Comparison of ENCODE assay signal across 7 mouse cellular contexts in genomic region chr1:120155325-120155724, GRCm38 (mm10). TPM values are rescaled to one million over a fixed set of nuclear protein-coding genes. Genes with fewer than 3 reads are reported as not detected.
DNase-seq lines count a peak whose midpoint lies in the region; ATAC-seq and TF ChIP-seq lines count a peak whose summit lies in the region.

No protein-coding gene starts in this region.

- no peaks in the 10 kb centered on the region for H3K27me3 ChIP-seq in kidney, embryonic 14.5 days (ENCODE audit: control insufficient read depth, insufficient read depth, low read length)
- H3K27me3 ChIP-seq in G1E (ENCODE audit: insufficient read depth, low read length), result no peaks in the 10 kb centered on the region
- H3K27me3 ChIP-seq in lung, postnatal 0 days (replicated peaks; ENCODE audit: insufficient read depth, low read length), result no peaks in the 10 kb centered on the region

- no peak overlapping the region for H3K27ac ChIP-seq in kidney, embryonic 14.5 days (ENCODE audit: low read depth, low read length)
- H3K27ac ChIP-seq in lung, postnatal 0 days (ENCODE audit: low read length), result no peak overlapping the region

- peak; percentile 33 for DNase-seq in kidney, adult 18-20 months
- peak; percentile 36 for DNase-seq in CD4-positive helper T cell, adult 2 months (ENCODE audit: low read depth, low spot score)
- DNase-seq in G1E (ENCODE audit: low spot score), result peak; percentile 21
- DNase-seq in embryo, embryonic 10 days (ENCODE audit: low spot score), result peak; percentile 68
- DNase-seq in lung, postnatal 0 days (ENCODE audit: low spot score), result peak; percentile 28
- DNase-seq in Muller cell, postnatal 12 days (ENCODE audit: inconsistent ontology term), result no peak

- ATAC-seq in kidney, embryonic 14.5 days (ENCODE audit: low FRiP score, low TSS enrichment), result no peak
- ATAC-seq in G1E (ENCODE audit: extremely low read depth, insufficient number of reproducible peaks, low FRiP score, poor library complexity, severe bottlenecking), result no peak
- no peak for ATAC-seq in lung, postnatal 0 days

- no peak overlapping the region for H3K4me2 ChIP-seq in kidney, embryonic 14.5 days (replicated peaks; ENCODE audit: low read depth, low read length)
- H3K4me2 ChIP-seq in lung, postnatal 0 days (replicated peaks; ENCODE audit: low read depth, low read length), result no peak overlapping the region

- no peaks in the 10 kb centered on the region for H3K36me3 ChIP-seq in kidney, embryonic 14.5 days (ENCODE audit: control insufficient read depth, insufficient read depth, low read length)
- peaks cover 74% of the 10 kb centered on the region for H3K36me3 ChIP-seq in G1E (replicated peaks)
- H3K36me3 ChIP-seq in lung, postnatal 0 days (ENCODE audit: insufficient read depth, low read length), result no peaks in the 10 kb centered on the region

- TF ChIP-seq CTCF in G1E (IDR thresholded peaks at IDR 0.05; ENCODE audit: low read depth, low read length), result peak; percentile 71
- TF ChIP-seq CTCF in lung, postnatal 0 days (IDR thresholded peaks at IDR 0.05), result peak; percentile 80

- WGBS in kidney, embryonic 14.5 days, result 15% methylated on average over 1 of the region's 1 CpGs
- WGBS in lung, postnatal 0 days, result 3% methylated on average over 1 of the region's 1 CpGs

- no peaks in the 10 kb centered on the region for H3K4me1 ChIP-seq in kidney, embryonic 14.5 days (ENCODE audit: control insufficient read depth, insufficient read depth, low read length)
- H3K4me1 ChIP-seq in G1E (ENCODE audit: insufficient read depth, low read depth, low read length), result no peaks in the 10 kb centered on the region
- no peaks in the 10 kb centered on the region for H3K4me1 ChIP-seq in lung, postnatal 0 days (ENCODE audit: insufficient read depth, low read depth, low read length)

- H3K9ac ChIP-seq in kidney, embryonic 14.5 days (ENCODE audit: low read depth, low read length), result no peak overlapping the region
- no peak overlapping the region for H3K9ac ChIP-seq in lung, postnatal 0 days (replicated peaks; ENCODE audit: low read depth)

- no peak for TF ChIP-seq EP300 in lung, postnatal 0 days (IDR thresholded peaks at IDR 0.05)

- no peak overlapping the region for H3K4me3 ChIP-seq in kidney, embryonic 14.5 days (ENCODE audit: low read length)
- H3K4me3 ChIP-seq in G1E (ENCODE audit: low read depth, low read length), result no peak overlapping the region
- no peak overlapping the region for H3K4me3 ChIP-seq in lung, postnatal 0 days (ENCODE audit: low read depth, low read length)

- no peaks in the 10 kb centered on the region for H3K9me3 ChIP-seq in kidney, embryonic 14.5 days (ENCODE audit: control insufficient read depth, low read length)
- H3K9me3 ChIP-seq in G1E (replicated peaks), result no peaks in the 10 kb centered on the region
- no peaks in the 10 kb centered on the region for H3K9me3 ChIP-seq in lung, postnatal 0 days (ENCODE audit: low read length)

RNA-seq across cellular contexts. Expression of gene 3110009E18Rik, which starts 34.3 kb away (rescaled TPM):
- 22.2 and 31.9 TPM in 2 replicates for polyA plus RNA-seq in kidney, embryonic 14.5 days (2014; fragmentation: Nextera tagmentation; extraction: Ambion mirVana)
- total RNA-seq in G1E (2014; fragmentation: Nextera tagmentation), result 15.5 and 24.9 TPM in 2 replicates
- 15.0 and 16.1 TPM in 2 replicates for total RNA-seq in G1E (2017)
- polyA plus RNA-seq in G1E (2012), result 4.1 and 7.5 TPM in 2 replicates
- 10.7 and 12.5 TPM in 2 replicates for polyA plus RNA-seq in lung, postnatal 0 days (2015; fragmentation: Nextera tagmentation; extraction: Ambion mirVana)

RNA-seq across cellular contexts. Expression of gene Dbi, which starts 34.4 kb away (rescaled TPM):
- 571 and 767 TPM in 2 replicates for polyA plus RNA-seq in kidney, embryonic 14.5 days (2014; fragmentation: Nextera tagmentation; extraction: Ambion mirVana)
- total RNA-seq in G1E (2014; fragmentation: Nextera tagmentation) (118 and 130 TPM in 2 replicates), G1E (2017) (625 and 652 TPM in 2 replicates)
- polyA plus RNA-seq in G1E (2012), result 13.3 and 14.5 TPM in 2 replicates
- polyA plus RNA-seq in lung, postnatal 0 days (2015; fragmentation: Nextera tagmentation; extraction: Ambion mirVana), result 646 and 687 TPM in 2 replicates

Comparison
In these comparisons a context has a peak if more than half of its experiments do, and no peak if none do; other contexts are left out.
1. RNA of gene Dbi, which starts 34.4 kb away (polyA plus RNA-seq): 646 to 687 TPM in lung, postnatal 0 days and 571 to 767 TPM in kidney, embryonic 14.5 days; 13.3 to 14.5 TPM in G1E; every median in the first group is over 10 times any median in the second.